Mouse (Mus musculus) stomach, embryonic 16.5 days (tissue): ENCODE measurements around the gene Cfap43. TPM values are rescaled to one million over a fixed set of nuclear protein-coding genes. Genes with fewer than 3 reads are reported as not detected.
A peak's percentile ranks its signal among the peaks of the same experiment; 100 is the strongest.

ENCODE experiments used
- ATAC-seq: fragments of 200-750 bp; cut with Nextera tagmentation; 2 replicates; pipeline ENCODE4 v1.8.0; 2017; ENCODE audit warnings: moderate number of reproducible peaks, moderate TSS enrichment; ENCODE audit not compliant: insufficient read depth, low FRiP score
- H3K27ac ChIP-seq: fragments of 300-500 bp; sonication (generic); 2 replicates; pipeline ENCODE4 v1.5.1; 2014; ENCODE audit warnings: low read length
- H3K27me3 ChIP-seq: fragments of 300-500 bp; sonication (generic); 2 replicates; pipeline ENCODE4 v1.6.1; 2014; ENCODE audit warnings: low read length, control low read depth, mixed read lengths; ENCODE audit not compliant: control insufficient read depth, insufficient read depth
- H3K36me3 ChIP-seq: fragments of 300-500 bp; sonication (generic); 2 replicates; pipeline ENCODE4 v1.6.1; 2014; ENCODE audit warnings: low read length; ENCODE audit not compliant: control insufficient read depth, insufficient read depth
- H3K4me1 ChIP-seq: fragments of 300-500 bp; sonication (generic); 2 replicates; pipeline ENCODE4 v1.6.1; 2014; ENCODE audit warnings: low read length, control low read depth, mixed read lengths; ENCODE audit not compliant: control insufficient read depth, insufficient read depth
- H3K4me2 ChIP-seq: fragments of 300-500 bp; sonication (generic); 2 replicates; pipeline ENCODE4 v1.6.1; 2014; ENCODE audit warnings: low read depth, low read length, mixed read lengths
- H3K4me3 ChIP-seq: fragments of 300-500 bp; sonication (generic); replicated peaks from 2 replicates; pipeline ENCODE4 v1.5.1; 2014; ENCODE audit warnings: mild to moderate bottlenecking, low read length
- H3K9ac ChIP-seq: fragments of 300-500 bp; sonication (generic); 2 replicates; pipeline ENCODE4 v1.6.1; 2014; ENCODE audit warnings: low read length
- H3K9me3 ChIP-seq: fragments of 300-500 bp; sonication (generic); replicated peaks from 2 replicates; pipeline ENCODE4 v1.6.1; 2016; ENCODE audit warnings: low read length, control low read depth; ENCODE audit not compliant: control insufficient read depth
- whole genome bisulfite sequencing: fragments of 180-500 bp; shearing (Covaris S2); extraction: QIAGEN DNeasy Blood & Tissue Kit; methylation state at CpG from one replicate; pipeline ENCODE4 v1.1.7; 2014; 5-methylcytosine and 5-hydroxymethylcytosine counted together
- polyA plus RNA-seq: library from polyadenylated mRNA; unstranded; fragments of >200 nt; fragmentation: Nextera tagmentation; extraction: Ambion mirVana; gene quantifications from 2 replicates; pipeline ENCODE4 v1.2.1, GENCODE M21; 2015

Cfap43 gene
- polyA plus RNA-seq, 1 experiment from 2014 or later: 1.1 TPM

- no peak for ATAC-seq
- 94% methylated on average over 6 of the region's 6 CpGs for WGBS
Observed at GRCm38 (mm10) chr19:47893092-47893491, 26.0 kb downstream of the Cfap43 start.

GRCm38 (mm10) chr19:47891562-47892312 is 27.4 kb downstream of the Cfap43 start:
- Histone ChIP-seq H3K4me3 (no peak overlapping the region), H3K9ac (no peak overlapping the region; the same call in 1 of the 2 replicates), H3K9me3 (no peaks in the 10 kb centered on the region), H3K27ac (peak overlapping the region; percentile 77), H3K4me1 (peaks cover 27% of the 10 kb centered on the region), H3K27me3 (no peaks in the 10 kb centered on the region), H3K4me2 (no peak overlapping the region), H3K36me3 (peaks cover 15% of the 10 kb centered on the region)
- ATAC-seq: peak; percentile 64
- 47% methylated on average over 11 of the region's 11 CpGs for WGBS

More at GRCm38 (mm10) chr19:47893092-47893491, 26.0 kb downstream of the Cfap43 start:
- H3K4me3 ChIP-seq: no peak overlapping the region
- peaks cover 25% of the 10 kb centered on the region for H3K4me1 ChIP-seq
- no peak overlapping the region for H3K27ac ChIP-seq
- H3K4me2 ChIP-seq: no peak overlapping the region
- no peaks in the 10 kb centered on the region for H3K9me3 ChIP-seq
- H3K9ac ChIP-seq: no peak overlapping the region
- no peaks in the 10 kb centered on the region for H3K27me3 ChIP-seq
- H3K36me3 ChIP-seq: peaks cover 24% of the 10 kb centered on the region

DNA sequence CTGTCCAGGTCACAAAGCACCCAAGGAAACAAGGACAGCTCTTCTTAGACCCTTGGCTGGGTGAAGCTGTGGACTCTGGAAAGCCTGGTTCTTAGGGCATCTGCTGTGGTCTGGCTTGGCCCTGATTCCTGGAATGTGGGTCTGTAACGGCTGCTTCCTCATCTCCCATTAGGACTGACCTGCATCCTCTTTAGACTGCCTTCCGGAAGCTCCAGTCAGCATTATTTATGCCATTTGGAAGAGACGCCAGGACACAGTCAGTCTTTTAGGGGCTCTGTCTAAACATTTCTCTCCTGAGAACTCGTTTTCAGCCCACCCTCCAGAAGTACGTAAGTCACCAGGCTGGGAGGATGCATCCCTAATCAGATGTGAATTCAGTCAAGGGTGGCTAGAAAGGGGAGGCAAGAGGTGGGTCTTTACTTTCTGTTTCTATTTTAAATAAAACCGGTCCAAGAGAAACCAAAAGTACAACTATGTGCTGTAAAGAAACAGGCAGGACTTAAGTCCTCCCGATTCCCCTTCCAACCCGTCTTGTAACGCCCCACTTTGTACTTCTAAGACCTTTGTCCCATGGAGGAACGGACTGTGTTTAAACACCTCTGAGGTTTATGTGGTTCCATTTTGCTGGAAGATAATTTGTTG is 28.5 kb downstream of the Cfap43 start:
- peaks cover 34% of the 10 kb centered on the region for H3K4me1 ChIP-seq
- H3K9me3 ChIP-seq: no peaks in the 10 kb centered on the region
- no peaks in the 10 kb centered on the region for H3K27me3 ChIP-seq
- WGBS: 32% methylated on average over 10 of the region's 10 CpGs
- H3K4me2 ChIP-seq: peak overlapping the region; percentile 23
- ATAC-seq: no peak
- H3K27ac ChIP-seq: peak overlapping the region; percentile 77
- 0 out of 2 replicates have a peak, but pooled peaks cover 5% of the 10 kb centered on the region for H3K36me3 ChIP-seq
- no peak overlapping the region for H3K4me3 ChIP-seq
- H3K9ac ChIP-seq: no peak overlapping the region

- peaks cover 34% of the 10 kb centered on the region for H3K4me1 ChIP-seq
- H3K27me3 ChIP-seq: no peaks in the 10 kb centered on the region
- H3K27ac ChIP-seq: no peak overlapping the region
- 89% methylated on average over 8 of the region's 8 CpGs for WGBS
- H3K4me3 ChIP-seq: no peak overlapping the region
- H3K9me3 ChIP-seq: no peaks in the 10 kb centered on the region
- H3K4me2 ChIP-seq: no peak overlapping the region
- no peaks in the 10 kb centered on the region for H3K36me3 ChIP-seq
- no peak overlapping the region for H3K9ac ChIP-seq
- no peak for ATAC-seq
Observed at GRCm38 (mm10) chr19:47888037-47888436, 31.1 kb downstream of the Cfap43 start.

DNA sequence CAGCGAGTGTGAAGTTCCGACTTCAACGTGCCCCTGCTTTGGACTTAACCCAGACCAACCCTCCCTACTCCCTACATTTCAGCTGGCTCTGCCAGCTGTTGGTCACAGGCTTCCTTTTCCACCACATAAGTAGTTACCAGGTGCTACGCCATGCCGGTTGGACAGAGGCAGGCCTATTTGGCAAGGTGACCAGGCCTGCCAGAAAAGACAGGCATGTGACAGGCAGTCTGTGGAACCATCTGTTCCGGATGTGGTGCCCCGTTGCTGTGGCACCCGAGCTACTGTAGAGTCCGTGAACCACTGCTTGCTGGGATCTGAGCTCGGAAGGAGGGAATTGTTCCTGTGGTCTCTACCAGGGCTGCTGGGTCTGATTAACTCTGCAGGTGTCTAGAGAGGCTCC is 31.7 kb downstream of the Cfap43 start:
- H3K27me3 ChIP-seq: no peaks in the 10 kb centered on the region
- no peak for ATAC-seq
- no peaks in the 10 kb centered on the region for H3K9me3 ChIP-seq
- no peaks in the 10 kb centered on the region for H3K36me3 ChIP-seq
- no peak overlapping the region for H3K4me2 ChIP-seq
- no peak overlapping the region for H3K27ac ChIP-seq
- H3K4me3 ChIP-seq: no peak overlapping the region
- no peak overlapping the region for H3K9ac ChIP-seq
- H3K4me1 ChIP-seq: peaks cover 33% of the 10 kb centered on the region
- 88% methylated on average over 10 of the region's 10 CpGs for WGBS

- Histone ChIP-seq H3K27ac (no peak overlapping the region), H3K9me3 (no peaks in the 10 kb centered on the region), H3K4me1 (peaks cover 25% of the 10 kb centered on the region), H3K9ac (no peak overlapping the region), H3K27me3 (no peaks in the 10 kb centered on the region), H3K4me2 (no peak overlapping the region), H3K4me3 (no peak overlapping the region), H3K36me3 (no peaks in the 10 kb centered on the region)
- WGBS: 40% methylated on average over 7 of the region's 7 CpGs
- peak; percentile 30; the same call in 1 of the 2 replicates for ATAC-seq
Observed at GRCm38 (mm10) chr19:47886617-47887016, 32.5 kb downstream of the Cfap43 start.

GRCm38 (mm10) chr19:47885886-47886285 is 33.2 kb downstream of the Cfap43 start:
- H3K9ac ChIP-seq: no peak overlapping the region; the same call in 1 of the 2 replicates
- no peak overlapping the region for H3K27ac ChIP-seq
- H3K4me3 ChIP-seq: no peak overlapping the region
- no peaks in the 10 kb centered on the region for H3K36me3 ChIP-seq
- peaks cover 18% of the 10 kb centered on the region for H3K4me1 ChIP-seq
- no peaks in the 10 kb centered on the region for H3K9me3 ChIP-seq
- H3K27me3 ChIP-seq: no peaks in the 10 kb centered on the region
- H3K4me2 ChIP-seq: no peak overlapping the region
- 76% methylated on average over 11 of the region's 11 CpGs for WGBS
- no peak for ATAC-seq

- Histone ChIP-seq H3K9ac (no peak overlapping the region), H3K36me3 (no peaks in the 10 kb centered on the region), H3K4me1 (peaks cover 17% of the 10 kb centered on the region), H3K27me3 (no peaks in the 10 kb centered on the region), H3K4me3 (no peak overlapping the region), H3K27ac (no peak overlapping the region), H3K9me3 (no peaks in the 10 kb centered on the region), H3K4me2 (no peak overlapping the region)
- no peak for ATAC-seq
- WGBS: 56% methylated on average over 7 of the region's 7 CpGs
Observed at GRCm38 (mm10) chr19:47885191-47885743, 33.8 kb downstream of the Cfap43 start.
